Mouse (Mus musculus): Measurements from ENCODE around the gene Stx11. TPM values are rescaled to one million over a fixed set of nuclear protein-coding genes. Genes with fewer than 3 reads are reported as not detected.

The Stx11 gene
- polyA plus RNA-seq, 1 experiment, result 1.0 TPM

GRCm38 (mm10) chr10:12929149-12929856 lies 34.8 kb downstream of the Stx11 start:
- no peak for TF ChIP-seq POLR2A (IDR thresholded peaks at IDR 0.05; ENCODE audit: borderline replicate concordance, extremely low read depth, insufficient read depth, insufficient read length, poor library complexity, severe bottlenecking)
- TF ChIP-seq CTCF (IDR thresholded peaks at IDR 0.05; ENCODE audit: borderline replicate concordance, extremely low read depth, insufficient read depth, insufficient read length), result no peak
- no peak for DNase-seq (ENCODE audit: low read depth)

- TF ChIP-seq CTCF (IDR thresholded peaks at IDR 0.05; ENCODE audit: borderline replicate concordance, extremely low read depth, insufficient read depth, insufficient read length) (no peak), POLR2A (IDR thresholded peaks at IDR 0.05; ENCODE audit: borderline replicate concordance, extremely low read depth, insufficient read depth, insufficient read length, poor library complexity, severe bottlenecking) (no peak)
- DNase-seq (ENCODE audit: low read depth), result no peak
Measured at GRCm38 (mm10) chr10:12928193-12928592, 35.9 kb downstream of the Stx11 start.

GRCm38 (mm10) chr10:12922574-12923353 lies 41.3 kb downstream of the Stx11 start:
- TF ChIP-seq CTCF (IDR thresholded peaks at IDR 0.05; ENCODE audit: borderline replicate concordance, extremely low read depth, insufficient read depth, insufficient read length) (peak; percentile 49; the same call in 1 of the 2 replicates), POLR2A (IDR thresholded peaks at IDR 0.05; ENCODE audit: borderline replicate concordance, extremely low read depth, insufficient read depth, insufficient read length, poor library complexity, severe bottlenecking) (no peak; the same call in 1 of the 2 replicates)
- peak; percentile 99 for DNase-seq (ENCODE audit: low read depth)

- no peak for DNase-seq (ENCODE audit: low read depth)
- TF ChIP-seq CTCF (IDR thresholded peaks at IDR 0.05; ENCODE audit: borderline replicate concordance, extremely low read depth, insufficient read depth, insufficient read length), result no peak
Measured at GRCm38 (mm10) chr10:12922077-12922573, 42.0 kb downstream of the Stx11 start.

- no peak for TF ChIP-seq POLR2A (IDR thresholded peaks at IDR 0.05; ENCODE audit: borderline replicate concordance, extremely low read depth, insufficient read depth, insufficient read length, poor library complexity, severe bottlenecking)
- no peak for TF ChIP-seq CTCF (IDR thresholded peaks at IDR 0.05; ENCODE audit: borderline replicate concordance, extremely low read depth, insufficient read depth, insufficient read length)
- peak; percentile 32 for DNase-seq (ENCODE audit: low read depth)
Measured at GRCm38 (mm10) chr10:12921551-12922040, 42.5 kb downstream of the Stx11 start.

GRCm38 (mm10) chr10:12919287-12919686 lies 44.8 kb downstream of the Stx11 start:
- DNase-seq (ENCODE audit: low read depth), result peak; percentile 39
- TF ChIP-seq POLR2A (IDR thresholded peaks at IDR 0.05; ENCODE audit: borderline replicate concordance, extremely low read depth, insufficient read depth, insufficient read length, poor library complexity, severe bottlenecking) (no peak), CTCF (IDR thresholded peaks at IDR 0.05; ENCODE audit: borderline replicate concordance, extremely low read depth, insufficient read depth, insufficient read length) (peak; percentile 16; the same call in 1 of the 2 replicates)

GRCm38 (mm10) chr10:12917626-12918025 lies 46.5 kb downstream of the Stx11 start:
- DNase-seq (ENCODE audit: low read depth), result no peak
- TF ChIP-seq POLR2A (IDR thresholded peaks at IDR 0.05; ENCODE audit: borderline replicate concordance, extremely low read depth, insufficient read depth, insufficient read length, poor library complexity, severe bottlenecking), result no peak
- TF ChIP-seq CTCF (IDR thresholded peaks at IDR 0.05; ENCODE audit: borderline replicate concordance, extremely low read depth, insufficient read depth, insufficient read length), result no peak

- TF ChIP-seq POLR2A (IDR thresholded peaks at IDR 0.05; ENCODE audit: borderline replicate concordance, extremely low read depth, insufficient read depth, insufficient read length, poor library complexity, severe bottlenecking) (no peak), CTCF (IDR thresholded peaks at IDR 0.05; ENCODE audit: borderline replicate concordance, extremely low read depth, insufficient read depth, insufficient read length) (no peak)
- no peak for DNase-seq (ENCODE audit: low read depth)
Measured at GRCm38 (mm10) chr10:12916376-12916775, 47.7 kb downstream of the Stx11 start.

GRCm38 (mm10) chr10:12915826-12916225 lies 48.3 kb downstream of the Stx11 start:
- no peak for TF ChIP-seq POLR2A (IDR thresholded peaks at IDR 0.05; ENCODE audit: borderline replicate concordance, extremely low read depth, insufficient read depth, insufficient read length, poor library complexity, severe bottlenecking)
- TF ChIP-seq CTCF (IDR thresholded peaks at IDR 0.05; ENCODE audit: borderline replicate concordance, extremely low read depth, insufficient read depth, insufficient read length), result no peak
- no peak for DNase-seq (ENCODE audit: low read depth)

GRCm38 (mm10) chr10:12914203-12914602 lies 49.9 kb downstream of the Stx11 start:
- TF ChIP-seq POLR2A (IDR thresholded peaks at IDR 0.05; ENCODE audit: borderline replicate concordance, extremely low read depth, insufficient read depth, insufficient read length, poor library complexity, severe bottlenecking) (no peak), CTCF (IDR thresholded peaks at IDR 0.05; ENCODE audit: borderline replicate concordance, extremely low read depth, insufficient read depth, insufficient read length) (no peak)
- DNase-seq (ENCODE audit: low read depth), result no peak

GRCm38 (mm10) chr10:12911981-12912530 lies 52.0 kb downstream of the Stx11 start:
- TF ChIP-seq POLR2A (IDR thresholded peaks at IDR 0.05; ENCODE audit: borderline replicate concordance, extremely low read depth, insufficient read depth, insufficient read length, poor library complexity, severe bottlenecking), result no peak
- peak; percentile 65 for DNase-seq (ENCODE audit: low read depth)
